Mouse (Mus musculus): ENCODE data around the gene Car4. TPM values are rescaled to one million over a fixed set of nuclear protein-coding genes. Genes with fewer than 3 reads are reported as not detected.

The Car4 gene
- total RNA-seq (2015; ENCODE audit: low replicate concordance) = not detected in 2 replicates
- total RNA-seq (2017; ENCODE audit: low replicate concordance) = not detected in 2 replicates

- ATAC-seq (replicated peaks; ENCODE audit: low FRiP score, poor library complexity, severe bottlenecking) = 0 out of 2 replicates have a peak, but pooled peaks have one; percentile 36
Measured at GRCm38 (mm10) chr11:84957591-84958270, at the start of gene Car4. Car4 (plus strand) TSS chr11:84957786.

GRCm38 (mm10) chr11:84908480-84908879, 49.1 kb upstream of the Car4 start:
- ATAC-seq (replicated peaks; ENCODE audit: low FRiP score, poor library complexity, severe bottlenecking) = no peak

- ATAC-seq (replicated peaks; ENCODE audit: low FRiP score, poor library complexity, severe bottlenecking) = no peak
Measured at GRCm38 (mm10) chr11:84910411-84910810, 47.2 kb upstream of the Car4 start.

GRCm38 (mm10) chr11:84914673-84915072, 42.9 kb upstream of the Car4 start:
- no peak for ATAC-seq (replicated peaks; ENCODE audit: low FRiP score, poor library complexity, severe bottlenecking)

- peak; percentile 78 for ATAC-seq (replicated peaks; ENCODE audit: low FRiP score, poor library complexity, severe bottlenecking)
Measured at GRCm38 (mm10) chr11:84916053-84916702, 41.4 kb upstream of the Car4 start, which contains the start of gene Znhit3. Znhit3 (minus strand) TSS chr11:84916366.

GRCm38 (mm10) chr11:84916703-84917300, 40.8 kb upstream of the Car4 start:
- no peak for ATAC-seq (replicated peaks; ENCODE audit: low FRiP score, poor library complexity, severe bottlenecking)

- ATAC-seq (replicated peaks; ENCODE audit: low FRiP score, poor library complexity, severe bottlenecking) = peak; percentile 79
Measured at GRCm38 (mm10) chr11:84918425-84918824, 39.2 kb upstream of the Car4 start.

GRCm38 (mm10) chr11:84919276-84919675, 38.3 kb upstream of the Car4 start:
- ATAC-seq (replicated peaks; ENCODE audit: low FRiP score, poor library complexity, severe bottlenecking) = peak; percentile 60

GRCm38 (mm10) chr11:84919951-84920350, 37.6 kb upstream of the Car4 start:
- ATAC-seq (replicated peaks; ENCODE audit: low FRiP score, poor library complexity, severe bottlenecking) = no peak

GRCm38 (mm10) chr11:84920981-84921380, 36.6 kb upstream of the Car4 start:
- ATAC-seq (replicated peaks; ENCODE audit: low FRiP score, poor library complexity, severe bottlenecking) = no peak

- no peak for ATAC-seq (replicated peaks; ENCODE audit: low FRiP score, poor library complexity, severe bottlenecking)
Measured at GRCm38 (mm10) chr11:84932261-84932660, 25.3 kb upstream of the Car4 start.

GRCm38 (mm10) chr11:84939508-84940053, 18.0 kb upstream of the Car4 start:
- ATAC-seq (replicated peaks; ENCODE audit: low FRiP score, poor library complexity, severe bottlenecking) = no peak

- ATAC-seq (replicated peaks; ENCODE audit: low FRiP score, poor library complexity, severe bottlenecking) = no peak
Measured at GRCm38 (mm10) chr11:84940140-84940539, 17.4 kb upstream of the Car4 start.

- ATAC-seq (replicated peaks; ENCODE audit: low FRiP score, poor library complexity, severe bottlenecking) = no peak
Measured at GRCm38 (mm10) chr11:84943948-84944347, 13.6 kb upstream of the Car4 start.

GRCm38 (mm10) chr11:84944639-84945435, 12.7 kb upstream of the Car4 start:
- ATAC-seq (replicated peaks; ENCODE audit: low FRiP score, poor library complexity, severe bottlenecking) = no peak

GRCm38 (mm10) chr11:84945841-84946240, 11.7 kb upstream of the Car4 start:
- ATAC-seq (replicated peaks; ENCODE audit: low FRiP score, poor library complexity, severe bottlenecking) = no peak

GRCm38 (mm10) chr11:84947206-84947605, 10.4 kb upstream of the Car4 start:
- ATAC-seq (replicated peaks; ENCODE audit: low FRiP score, poor library complexity, severe bottlenecking) = no peak

- ATAC-seq (replicated peaks; ENCODE audit: low FRiP score, poor library complexity, severe bottlenecking) = no peak
Measured at GRCm38 (mm10) chr11:84948114-84948513, 9.5 kb upstream of the Car4 start.

- no peak for ATAC-seq (replicated peaks; ENCODE audit: low FRiP score, poor library complexity, severe bottlenecking)
Measured at GRCm38 (mm10) chr11:84948526-84948925, 9.1 kb upstream of the Car4 start.

- ATAC-seq (replicated peaks; ENCODE audit: low FRiP score, poor library complexity, severe bottlenecking) = no peak
Measured at GRCm38 (mm10) chr11:84952611-84953010, 5.0 kb upstream of the Car4 start.
